Mouse (Mus musculus) kidney, postnatal 0 days (tissue): ENCODE measurements around the gene Mxra7. TPM values are rescaled to one million over a fixed set of nuclear protein-coding genes. Genes with fewer than 3 reads are reported as not detected.

Source experiments
- ATAC-seq: fragments of 200-750 bp; cut with Nextera tagmentation; replicated peaks from 2 replicates; pipeline ENCODE4 v1.8.0; 2017; ENCODE audit warnings: low read depth, moderate number of reproducible peaks, moderate TSS enrichment, moderate library complexity; ENCODE audit not compliant: low FRiP score
- DNase-seq: peaks from one replicate; pipeline ENCODE4 v3.0.0-alpha.2; 2016; ENCODE audit warnings: low spot score
- H3K27ac ChIP-seq: fragments of 300-500 bp; sonication (generic); 2 replicates; pipeline ENCODE4 v1.5.1; 2014; ENCODE audit warnings: mild to moderate bottlenecking
- H3K27me3 ChIP-seq: fragments of 300-500 bp; sonication (generic); 2 replicates; pipeline ENCODE4 v1.6.1; 2014; ENCODE audit warnings: low read length, mixed read lengths; ENCODE audit not compliant: insufficient read depth
- H3K36me3 ChIP-seq: fragments of 300-500 bp; sonication (generic); 2 replicates; pipeline ENCODE4 v1.6.1; 2014; ENCODE audit warnings: low read length, mixed read lengths; ENCODE audit not compliant: insufficient read depth
- H3K4me1 ChIP-seq: fragments of 300-500 bp; sonication (generic); replicated peaks from 2 replicates; pipeline ENCODE4 v1.6.1; 2014; ENCODE audit warnings: antibody characterized with exemption, low read length, mixed read lengths; ENCODE audit not compliant: insufficient read depth
- H3K4me2 ChIP-seq: fragments of 300-500 bp; sonication (generic); 2 replicates; pipeline ENCODE4 v1.6.1; 2014; ENCODE audit warnings: mild to moderate bottlenecking, low read length, moderate library complexity, mixed read lengths
- H3K4me3 ChIP-seq: fragments of 300-500 bp; sonication (generic); replicated peaks from 2 replicates; pipeline ENCODE4 v1.5.1; 2014; ENCODE audit warnings: low read depth, low read length
- H3K9ac ChIP-seq: fragments of 300-500 bp; sonication (generic); 2 replicates; pipeline ENCODE4 v1.6.1; 2014; ENCODE audit warnings: low read depth, low read length
- H3K9me3 ChIP-seq: fragments of 300-500 bp; sonication (generic); replicated peaks from 2 replicates; pipeline ENCODE4 v1.6.1; 2016; ENCODE audit warnings: low read length, inconsistent platforms, mixed read lengths
- CTCF ChIP-seq: IDR thresholded peaks from 2 replicates; pipeline ENCODE4 v1.5.1; 2016; ENCODE audit warnings: antibody characterized with exemption, low read depth, mild to moderate bottlenecking, moderate library complexity
- WGBS: fragments of 180-500 bp; shearing (Covaris S2); extraction: QIAGEN DNeasy Blood & Tissue Kit; methylation state at CpG from one replicate; pipeline ENCODE4 v1.1.7; 2014; 5-methylcytosine and 5-hydroxymethylcytosine counted together
- polyA plus RNA-seq: library from polyadenylated mRNA; unstranded; fragments of >200 nt; fragmentation: Nextera tagmentation; extraction: Ambion mirVana; gene quantifications from 2 replicates; pipeline ENCODE4 v1.2.1, GENCODE M21; 2015

Mxra7 gene
- 17.6 and 18.3 TPM in 2 replicates for polyA plus RNA-seq

GRCm38 (mm10) chr11:116827534-116828165, at the start of gene Mxra7:
Gene Mxra7 (minus strand): TSS chr11:116828046.
- H3K9me3 ChIP-seq = no peaks in the 10 kb centered on the region
- peaks cover 12% of the 10 kb centered on the region; the same call in 1 of the 2 replicates for H3K4me1 ChIP-seq
- no peak for TF ChIP-seq CTCF
- DNase-seq (peak; percentile 77), ATAC-seq (peak; percentile 41)
- WGBS = under 1% methylated on average over 71 of the region's 71 CpGs
- H3K4me3 ChIP-seq = peak within 1 kb of the TSS; percentile 73
- no peaks in the 10 kb centered on the region for H3K27me3 ChIP-seq
- H3K36me3 ChIP-seq = no peaks in the 10 kb centered on the region
- peak within 1 kb of the TSS; percentile 81 for H3K9ac ChIP-seq
- peak within 1 kb of the TSS; percentile 83 for H3K27ac ChIP-seq
- H3K4me2 ChIP-seq = peak within 1 kb of the TSS; percentile 87

- 83% methylated on average over 20 of the region's 20 CpGs for WGBS
Measured at GRCm38 (mm10) chr11:116873987-116874386, 46.1 kb upstream of the Mxra7 start.

GRCm38 (mm10) chr11:116871538-116871937, 43.7 kb upstream of the Mxra7 start:
- Histone ChIP-seq H3K9ac (no peak overlapping the region), H3K27ac (no peak overlapping the region), H3K27me3 (no peaks in the 10 kb centered on the region), H3K4me1 (no peaks in the 10 kb centered on the region), H3K4me2 (no peak overlapping the region), H3K4me3 (no peak overlapping the region), H3K9me3 (no peaks in the 10 kb centered on the region), H3K36me3 (peaks cover 24% of the 10 kb centered on the region)
- 88% methylated on average over 9 of the region's 9 CpGs for WGBS
- no peak for TF ChIP-seq CTCF
- ATAC-seq (no peak), DNase-seq (no peak)

More at GRCm38 (mm10) chr11:116873987-116874386, 46.1 kb upstream of the Mxra7 start:
- Histone ChIP-seq H3K4me2 (no peak overlapping the region), H3K36me3 (peaks cover 23% of the 10 kb centered on the region), H3K9ac (no peak overlapping the region), H3K27ac (no peak overlapping the region), H3K27me3 (no peaks in the 10 kb centered on the region), H3K9me3 (no peaks in the 10 kb centered on the region), H3K4me1 (no peaks in the 10 kb centered on the region), H3K4me3 (no peak overlapping the region)
- no peak for TF ChIP-seq CTCF
- ATAC-seq (no peak), DNase-seq (no peak)

GRCm38 (mm10) chr11:116869641-116870040, 41.8 kb upstream of the Mxra7 start:
- WGBS = 74% methylated on average over 4 of the region's 4 CpGs
- peaks cover 26% of the 10 kb centered on the region for H3K36me3 ChIP-seq
- no peak for TF ChIP-seq CTCF
- no peaks in the 10 kb centered on the region for H3K4me1 ChIP-seq
- no peaks in the 10 kb centered on the region for H3K9me3 ChIP-seq
- no peak overlapping the region for H3K4me3 ChIP-seq
- no peak; the same call in 1 of the 2 replicates for ATAC-seq
- no peak overlapping the region for H3K9ac ChIP-seq
- H3K4me2 ChIP-seq = no peak overlapping the region
- no peaks in the 10 kb centered on the region for H3K27me3 ChIP-seq
- H3K27ac ChIP-seq = no peak overlapping the region
- no peak for DNase-seq

- no peak for DNase-seq
- WGBS = 84% methylated on average over 8 of the region's 8 CpGs
- Histone ChIP-seq H3K27ac (no peak overlapping the region), H3K27me3 (no peaks in the 10 kb centered on the region), H3K4me2 (no peak overlapping the region), H3K9ac (no peak overlapping the region), H3K4me3 (no peak overlapping the region), H3K4me1 (no peaks in the 10 kb centered on the region), H3K9me3 (no peaks in the 10 kb centered on the region), H3K36me3 (peaks cover 25% of the 10 kb centered on the region)
- no peak for ATAC-seq
- TF ChIP-seq CTCF = no peak
Measured at GRCm38 (mm10) chr11:116869223-116869622, 41.4 kb upstream of the Mxra7 start.

- H3K4me3 ChIP-seq = no peak overlapping the region
Measured at GRCm38 (mm10) chr11:116868129-116868528, 40.3 kb upstream of the Mxra7 start.

More at GRCm38 (mm10) chr11:116868129-116868528, 40.3 kb upstream of the Mxra7 start:
- Histone ChIP-seq H3K9me3 (no peaks in the 10 kb centered on the region), H3K4me1 (no peaks in the 10 kb centered on the region), H3K27ac (no peak overlapping the region), H3K36me3 (peaks cover 25% of the 10 kb centered on the region), H3K9ac (no peak overlapping the region), H3K27me3 (no peaks in the 10 kb centered on the region), H3K4me2 (no peak overlapping the region)
- ATAC-seq = no peak
- 74% methylated on average over 3 of the region's 3 CpGs for WGBS
- no peak for TF ChIP-seq CTCF
- no peak for DNase-seq
